ENCODE assay signal across 17 mouse cellular contexts in genomic region chr6:144515905-144516304, GRCm38 (mm10).
"Had no signal": no experiment of that assay in that cellular context is flagged by ENCODE, and none has a peak within 500 bp of the region (broad histone marks: within the 10 kb centered on the region; RNA-seq: fewer than 3 reads in every experiment).

No protein-coding gene starts in this region.

- ATAC-seq: liver, embryonic 12.5 days; liver, postnatal 0 days; lung, postnatal 0 days; midbrain, embryonic 13.5 days; midbrain, embryonic 15.5 days; midbrain, embryonic 16.5 days had no signal

- DNase-seq: left cerebral cortex, postnatal 4 days; liver; liver, embryonic 13.5 days; liver, postnatal 0 days; lung, adult 18-20 months; lung, adult 2 months; lung, embryonic 14.5 days; lung, postnatal 10 days; lung, postnatal 14 days; lung, postnatal 36 days; lung, postnatal 4 days; midbrain, embryonic 14.5 days had no signal
